Mouse (Mus musculus): ENCODE results near the gene Orai3.

- TF ChIP-seq CTCF (IDR thresholded peaks at IDR 0.05) (no peak), POLR2A (IDR thresholded peaks at IDR 0.05; ENCODE audit: insufficient read depth, low read depth, low read length) (no peak), EP300 (IDR thresholded peaks at IDR 0.05; ENCODE audit: insufficient read depth, low read depth, low read length) (no peak)
These were observed 9.9 kb upstream of the Orai3 start for GRCm38 (mm10) chr7:127759716-127760115.

Data from heart, adult 2 months (tissue).